Mouse (Mus musculus): ENCODE measurements around the gene Stk32b. TPM values are rescaled to one million over a fixed set of nuclear protein-coding genes. Genes with fewer than 3 reads are reported as not detected.

Stk32b gene
- polyA plus RNA-seq, 1 experiment from 2014 or later = 0.90 TPM

Other genes starting within 250 kb of the Stk32b start
- gene Cytl1, start 18.3 kb upstream of the Stk32b start, polyA plus RNA-seq (2014; fragmentation: Nextera tagmentation; extraction: Ambion mirVana) = 1.8 and 2.3 TPM in 2 replicates
- gene Msx1, start 107.4 kb upstream of the Stk32b start, polyA plus RNA-seq (2014; fragmentation: Nextera tagmentation; extraction: Ambion mirVana) = 18.3 and 18.6 TPM in 2 replicates

Measured in heart, embryonic 11.5 days (tissue).